Mouse (Mus musculus) bone marrow macrophage, adult 2 months (primary cell): Measurements from ENCODE around the gene Tbc1d17. TPM values are rescaled to one million over a fixed set of nuclear protein-coding genes. Genes with fewer than 3 reads are reported as not detected.
A peak's percentile ranks its signal among the peaks of the same experiment; 100 is the strongest.

Experiments
- H3K27ac ChIP-seq: 2 replicates; pipeline ENCODE4 v1.5.1; 2012; ENCODE audit warnings: low read depth, low read length; ENCODE audit not compliant: insufficient read depth
- H3K4me1 ChIP-seq: 2 replicates; pipeline ENCODE4 v1.6.1; 2012; ENCODE audit warnings: low read length; ENCODE audit not compliant: control insufficient read depth, insufficient read depth
- H3K4me3 ChIP-seq: 2 replicates; pipeline ENCODE4 v1.5.1; 2012; ENCODE audit warnings: mild to moderate bottlenecking, low read length, moderate library complexity; ENCODE audit not compliant: insufficient read depth
- CTCF ChIP-seq: IDR thresholded peaks from 2 replicates; pipeline ENCODE4 v1.5.1; 2012; ENCODE audit warnings: low read depth, mild to moderate bottlenecking, low read length, moderate library complexity
- POLR2A ChIP-seq: IDR thresholded peaks from 2 replicates; pipeline ENCODE4 v1.6.1; 2012; ENCODE audit warnings: mild to moderate bottlenecking, low read depth, low read length, borderline replicate concordance
- polyA plus RNA-seq: library from polyadenylated mRNA; stranded (reverse); fragments of >200 nt; gene quantifications from 2 replicates; pipeline ENCODE4 v1.2.4, GENCODE M21; 2012; ENCODE audit not compliant: missing spikeins, insufficient read depth, insufficient read length

Tbc1d17 gene
- polyA plus RNA-seq, 1 experiment: 76.1 TPM

DNA sequence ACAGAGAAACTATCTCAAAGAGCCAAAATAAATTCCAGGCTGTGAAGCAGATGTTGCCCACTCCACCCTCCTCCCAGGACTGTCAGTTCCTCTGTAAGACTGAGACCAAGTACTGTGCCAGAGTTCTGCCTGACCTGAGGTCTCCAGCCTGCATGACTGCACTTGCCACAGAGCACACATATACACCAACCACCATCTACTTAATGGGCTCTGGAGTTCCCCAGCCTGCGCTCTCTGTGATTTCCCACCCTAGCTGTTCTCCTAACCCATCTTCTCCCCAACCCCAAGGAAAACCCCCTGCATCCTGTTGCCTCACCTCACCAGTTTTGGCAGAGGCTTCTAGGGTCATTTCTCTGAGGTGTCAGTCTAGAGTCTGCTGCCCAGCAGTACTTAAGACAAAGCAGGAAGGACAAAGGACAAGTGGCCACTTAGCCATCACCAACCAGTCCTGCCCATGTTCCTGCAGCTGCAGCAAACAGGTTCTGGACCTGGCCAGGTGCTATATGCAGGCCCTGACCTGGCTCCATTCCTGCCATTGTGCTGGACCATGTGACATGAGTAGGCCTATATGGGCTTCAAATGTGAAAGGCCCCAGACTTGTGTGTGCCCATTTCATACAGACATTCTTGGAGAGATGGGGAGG, 13.4 kb downstream of the Tbc1d17 start:
- Histone ChIP-seq H3K27ac (peak overlapping the region; percentile 61), H3K4me3 (no peak overlapping the region), H3K4me1 (peaks cover 57% of the 10 kb centered on the region)
- no peak for TF ChIP-seq POLR2A
- TF ChIP-seq CTCF: peak; percentile 13; the same call in 1 of the 2 replicates

DNA sequence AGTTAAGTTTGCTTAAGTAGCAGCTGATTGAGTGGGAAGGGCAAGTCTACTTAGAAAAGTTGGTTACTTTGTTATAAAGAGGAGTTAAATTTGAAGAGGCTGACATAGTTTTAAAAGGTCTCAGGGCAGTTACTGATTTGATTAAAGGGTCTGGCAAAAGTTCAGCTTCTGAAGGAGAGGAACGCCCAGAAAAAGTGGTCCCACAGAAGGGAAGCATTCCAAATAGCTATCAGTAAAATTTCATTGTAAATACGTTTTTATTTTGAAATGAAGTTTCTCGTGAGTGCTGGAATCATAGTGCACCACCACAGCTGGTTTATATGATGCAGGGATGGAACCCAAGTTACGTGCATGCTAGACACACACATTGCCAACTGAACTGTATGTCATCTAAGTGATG, 16.1 kb downstream of the Tbc1d17 start:
- H3K4me1 ChIP-seq: peaks cover 57% of the 10 kb centered on the region
- TF ChIP-seq CTCF (no peak), POLR2A (no peak)
- no peak overlapping the region for H3K4me3 ChIP-seq
- H3K27ac ChIP-seq: no peak overlapping the region

DNA sequence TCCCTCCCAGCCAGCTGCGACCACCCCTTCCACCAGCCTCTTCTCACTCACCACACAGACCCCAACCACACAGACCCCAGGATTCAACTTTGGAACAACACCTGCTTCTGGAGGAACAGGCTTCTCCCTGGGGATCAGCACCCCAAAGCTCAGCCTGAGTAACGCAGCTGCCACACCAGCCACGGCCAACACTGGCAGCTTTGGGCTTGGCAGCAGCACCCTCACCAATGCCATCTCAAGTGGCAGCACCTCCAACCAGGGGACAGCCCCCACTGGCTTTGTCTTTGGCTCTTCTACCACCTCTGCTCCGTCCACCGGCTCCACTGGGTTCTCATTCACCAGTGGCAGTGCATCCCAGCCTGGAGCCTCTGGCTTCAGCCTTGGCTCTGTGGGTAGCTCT, 20.2 kb downstream of the Tbc1d17 start:
- Histone ChIP-seq H3K27ac (no peak overlapping the region), H3K4me3 (no peak overlapping the region), H3K4me1 (peaks cover 50% of the 10 kb centered on the region)
- no peak for TF ChIP-seq CTCF

DNA sequence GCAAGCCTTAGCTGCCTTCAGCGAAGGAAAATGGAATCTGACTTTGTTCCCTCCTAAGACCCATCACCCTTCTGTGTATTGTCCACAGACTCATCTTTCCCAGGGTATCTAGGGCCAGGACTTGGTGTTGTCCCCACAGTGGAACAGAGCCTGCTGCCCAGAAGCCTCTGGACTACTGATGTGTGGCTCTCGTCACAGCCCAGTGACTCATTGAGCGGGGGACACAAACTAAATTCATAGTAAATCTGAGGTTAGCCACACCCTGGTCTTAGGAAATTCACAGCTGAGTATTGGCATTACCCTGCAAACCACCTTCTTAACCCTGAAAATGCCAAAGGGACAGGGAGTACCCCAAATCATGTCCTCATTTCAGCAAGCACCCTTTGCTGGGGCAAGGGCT, 22.1 kb downstream of the Tbc1d17 start:
- no peak overlapping the region for H3K27ac ChIP-seq
- H3K4me3 ChIP-seq: no peak overlapping the region
- H3K4me1 ChIP-seq: peaks cover 48% of the 10 kb centered on the region
- no peak for TF ChIP-seq CTCF
- TF ChIP-seq POLR2A: no peak

DNA sequence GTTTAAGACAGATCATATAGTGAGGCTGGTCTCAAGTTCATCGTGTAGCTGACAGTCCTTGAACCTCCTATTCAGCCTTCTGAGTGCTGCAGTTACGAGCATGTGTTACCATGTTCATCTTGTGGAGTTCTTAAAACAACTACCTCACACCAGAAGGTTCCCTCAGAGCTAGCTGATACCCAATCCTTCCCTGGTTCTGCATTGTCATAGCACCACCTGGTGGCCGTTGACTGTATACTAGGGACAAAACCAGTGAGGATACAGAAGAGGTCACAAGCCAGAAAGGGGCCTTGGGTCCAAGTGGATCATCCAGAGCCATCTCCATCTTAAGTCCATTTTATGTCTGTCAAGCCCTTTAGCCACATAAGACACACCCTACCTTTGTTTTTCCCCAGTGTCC, 24.0 kb downstream of the Tbc1d17 start:
- Histone ChIP-seq H3K4me1 (peaks cover 53% of the 10 kb centered on the region), H3K27ac (peak overlapping the region; percentile 7; the same call in 1 of the 2 replicates), H3K4me3 (no peak overlapping the region)
- TF ChIP-seq POLR2A: no peak
- no peak for TF ChIP-seq CTCF

DNA sequence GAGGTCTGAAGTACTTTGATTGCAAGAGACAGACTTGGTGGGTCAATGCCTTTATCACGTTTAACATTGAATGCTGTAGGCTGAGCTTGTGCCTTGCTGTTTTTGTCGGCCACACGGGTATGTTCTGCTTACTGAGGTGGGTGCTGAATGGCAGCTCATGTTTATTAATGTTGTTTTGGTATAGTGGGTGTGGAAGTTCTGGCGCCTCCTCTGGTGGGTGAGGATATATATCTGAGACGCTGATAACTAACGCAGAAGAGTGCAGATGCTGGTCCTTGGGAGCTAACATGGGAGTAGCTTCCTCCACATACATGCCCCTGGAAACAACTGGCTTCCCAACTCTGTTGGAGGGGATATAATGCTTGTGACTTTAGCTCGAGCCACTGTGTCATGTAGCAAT, 25.5 kb downstream of the Tbc1d17 start:
- Histone ChIP-seq H3K27ac (no peak overlapping the region), H3K4me3 (no peak overlapping the region), H3K4me1 (peaks cover 60% of the 10 kb centered on the region)
- no peak for TF ChIP-seq POLR2A
- TF ChIP-seq CTCF: no peak

DNA sequence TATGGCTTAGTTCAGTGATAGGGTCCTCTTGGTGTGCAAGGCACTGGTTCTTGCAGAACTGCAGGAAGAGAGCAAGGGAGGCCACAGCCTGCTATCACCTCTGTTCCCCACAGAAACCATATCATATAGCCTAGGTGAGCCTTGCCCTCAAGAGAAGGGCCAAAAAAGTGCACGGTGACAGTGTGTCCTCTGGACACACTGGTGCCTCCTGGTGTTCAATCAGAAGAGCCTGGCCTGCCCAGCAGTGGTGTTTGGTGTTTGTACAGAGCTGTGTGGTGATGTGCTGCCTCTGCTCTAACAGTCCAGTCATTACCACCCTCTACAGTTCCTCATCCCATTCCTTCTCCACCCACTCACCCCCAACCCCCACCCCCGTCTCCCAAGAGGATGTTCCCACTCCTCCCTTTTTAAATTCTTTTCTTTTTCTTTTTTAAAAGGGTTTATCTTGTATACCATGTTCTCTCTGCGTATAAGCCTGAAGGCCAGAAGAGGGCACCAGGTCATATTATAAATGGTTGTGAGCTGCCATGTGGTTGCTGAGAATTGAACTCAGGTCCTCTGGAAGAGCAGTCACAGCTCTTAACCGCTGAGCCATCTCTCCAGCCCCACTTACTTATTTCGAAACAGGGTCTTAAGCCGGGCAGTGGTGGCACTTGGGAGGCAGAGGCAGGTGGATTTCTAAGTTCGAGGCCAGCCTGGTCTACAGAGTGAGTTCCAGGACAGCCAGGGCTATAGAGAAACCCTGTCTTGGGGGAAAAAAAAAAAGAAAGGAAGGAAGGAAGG, 27.0 kb downstream of the Tbc1d17 start:
- TF ChIP-seq CTCF (no peak; the same call in 1 of the 2 replicates), POLR2A (no peak)
- peaks cover 60% of the 10 kb centered on the region for H3K4me1 ChIP-seq
- H3K4me3 ChIP-seq: no peak overlapping the region
- H3K27ac ChIP-seq: no peak overlapping the region

DNA sequence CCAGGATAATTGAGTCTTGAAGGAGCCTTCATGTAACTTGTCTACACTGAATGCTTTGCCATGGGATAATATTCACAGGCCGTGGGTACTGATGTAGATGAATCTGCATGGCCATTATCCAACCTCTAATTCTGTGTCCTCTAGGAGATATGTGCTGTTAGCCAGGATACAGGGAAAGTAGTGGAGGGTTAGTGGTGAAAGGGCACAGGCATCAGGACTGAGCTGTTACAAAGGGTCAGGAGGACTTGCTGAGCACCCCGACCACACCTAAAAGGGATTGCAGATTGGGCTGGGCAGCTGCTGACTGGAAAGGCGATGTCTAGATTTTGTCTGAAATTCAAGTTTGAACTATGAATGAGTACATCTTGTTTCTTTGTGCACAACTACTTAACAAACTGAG, 28.4 kb downstream of the Tbc1d17 start:
- TF ChIP-seq POLR2A: no peak
- no peak for TF ChIP-seq CTCF
- Histone ChIP-seq H3K4me1 (peaks cover 48% of the 10 kb centered on the region), H3K4me3 (no peak overlapping the region), H3K27ac (no peak overlapping the region)

DNA sequence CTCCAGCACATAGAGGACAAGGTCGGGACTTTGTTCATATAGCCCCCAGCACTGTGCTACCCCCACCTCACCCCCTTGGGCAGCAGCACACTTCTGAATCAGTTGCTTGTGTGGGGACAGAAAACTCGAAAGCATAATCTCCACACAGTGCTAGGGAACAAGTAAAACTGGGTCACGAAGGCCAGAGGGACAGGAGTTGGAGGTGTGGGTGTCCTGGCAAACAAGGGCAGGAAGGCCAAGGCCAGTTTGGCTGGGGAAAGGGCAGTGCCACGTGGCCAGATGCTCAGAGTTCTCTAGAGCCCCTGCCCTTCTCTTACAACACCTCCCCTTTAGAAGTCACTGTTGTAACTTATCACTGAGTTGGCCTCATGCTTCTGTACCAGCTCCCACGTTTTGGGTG, 29.0 kb downstream of the Tbc1d17 start:
- H3K4me3 ChIP-seq: no peak overlapping the region; the same call in 1 of the 2 replicates
- no peak for TF ChIP-seq CTCF
- H3K4me1 ChIP-seq: peaks cover 46% of the 10 kb centered on the region
- H3K27ac ChIP-seq: no peak overlapping the region; the same call in 1 of the 2 replicates

DNA sequence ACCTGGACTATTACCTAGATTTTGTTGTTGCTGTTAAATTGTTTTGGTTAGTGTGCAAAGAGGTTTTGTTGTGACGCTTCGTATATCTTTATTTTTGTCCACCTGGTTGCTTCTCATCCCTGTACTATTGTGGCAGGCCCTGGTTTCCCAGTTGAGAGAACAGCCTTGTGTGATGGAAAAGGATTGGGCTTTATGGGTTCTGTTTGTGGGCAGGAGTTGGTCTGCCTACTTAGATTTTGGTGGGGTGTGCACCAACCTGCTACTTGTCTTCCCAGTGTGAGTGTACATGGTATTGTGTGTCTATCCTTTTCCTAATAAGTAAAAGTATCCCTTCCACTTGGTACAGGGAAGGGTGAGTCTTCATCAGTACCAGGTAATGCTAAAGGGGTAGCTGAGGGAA, 29.5 kb downstream of the Tbc1d17 start:
- Histone ChIP-seq H3K4me3 (peak overlapping the region; percentile 82), H3K4me1 (peaks cover 45% of the 10 kb centered on the region), H3K27ac (peak overlapping the region; percentile 25; the same call in 1 of the 2 replicates)
- TF ChIP-seq POLR2A: no peak
- no peak for TF ChIP-seq CTCF
